Mouse (Mus musculus): ENCODE measurements around the gene Exosc3. TPM values are rescaled to one million over a fixed set of nuclear protein-coding genes. Genes with fewer than 3 reads are reported as not detected.

Exosc3 gene
- polyA plus RNA-seq, 1 experiment from 2014 or later = 67.5 TPM

DNA sequence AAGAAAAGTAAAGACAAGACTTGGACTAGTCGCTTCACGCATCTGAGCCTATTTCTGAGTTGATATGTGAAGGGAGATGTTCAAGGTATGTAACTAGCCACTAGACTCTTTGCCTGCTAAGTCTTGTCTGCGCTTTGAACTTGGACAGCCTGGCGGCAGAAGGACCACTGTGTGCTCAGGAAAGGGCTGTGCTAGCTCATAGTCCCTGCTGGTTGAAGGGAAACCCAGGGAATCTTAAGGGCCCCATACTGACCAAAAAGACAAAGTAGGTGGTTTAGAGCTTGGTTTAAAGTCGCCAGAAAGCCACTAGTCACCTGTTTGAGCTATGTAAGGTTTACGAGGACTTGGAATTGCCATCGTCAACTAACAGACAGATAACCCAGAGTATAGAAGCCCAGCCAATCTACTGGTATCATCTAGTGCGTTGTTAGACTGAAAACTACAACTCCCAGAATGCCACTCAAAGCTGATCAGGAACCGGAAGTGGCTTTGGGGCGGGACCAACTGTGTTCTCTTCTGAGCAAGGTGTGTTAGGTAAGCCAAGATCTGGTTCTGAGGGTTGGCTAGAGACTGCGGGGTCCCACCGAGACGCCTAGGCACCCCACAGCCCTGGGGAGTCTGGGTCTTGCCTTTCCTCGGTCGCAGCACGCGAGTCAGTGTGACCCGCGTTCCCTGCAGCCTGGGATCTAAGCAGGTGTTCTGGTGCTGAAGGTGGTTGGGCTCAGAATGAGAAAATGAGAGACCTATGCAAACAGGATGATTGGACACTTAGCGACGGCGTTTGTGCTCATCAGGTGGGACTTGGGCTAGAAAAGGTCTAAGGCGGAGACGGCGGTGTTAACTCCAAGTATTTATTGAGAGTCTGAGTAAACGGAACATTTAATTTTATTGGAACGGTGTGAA is 45.6 kb downstream of the Exosc3 start, which contains the start of gene Trmt10b:
Trmt10b (plus strand) TSS at position 466 of the 903 bp plus-strand sequence.
- Histone ChIP-seq H3K9me3 (replicated peaks; ENCODE audit: control insufficient read depth, low read length) (no peaks in the 10 kb centered on the region), H3K9ac (ENCODE audit: low read length) (peak within 1 kb of the TSS; percentile 73), H3K4me2 (ENCODE audit: low read depth, low read length) (peak within 1 kb of the TSS; percentile 58), H3K27ac (ENCODE audit: low read length) (no peak within 1 kb of the TSS), H3K36me3 (ENCODE audit: control insufficient read depth, insufficient read depth, low read length) (0 out of 2 replicates have a peak, but pooled peaks cover 5% of the 10 kb centered on the region), H3K27me3 (ENCODE audit: control insufficient read depth, insufficient read depth, low read length) (no peaks in the 10 kb centered on the region), H3K4me1 (ENCODE audit: control insufficient read depth, insufficient read depth, low read length) (no peaks in the 10 kb centered on the region), H3K4me3 (replicated peaks; ENCODE audit: low read length) (peak within 1 kb of the TSS; percentile 76)
- 18% methylated on average over 27 of the region's 27 CpGs for WGBS
- peak; percentile 82; the same call in 1 of the 2 replicates for ATAC-seq (ENCODE audit: insufficient read depth, low FRiP score)

DNA sequence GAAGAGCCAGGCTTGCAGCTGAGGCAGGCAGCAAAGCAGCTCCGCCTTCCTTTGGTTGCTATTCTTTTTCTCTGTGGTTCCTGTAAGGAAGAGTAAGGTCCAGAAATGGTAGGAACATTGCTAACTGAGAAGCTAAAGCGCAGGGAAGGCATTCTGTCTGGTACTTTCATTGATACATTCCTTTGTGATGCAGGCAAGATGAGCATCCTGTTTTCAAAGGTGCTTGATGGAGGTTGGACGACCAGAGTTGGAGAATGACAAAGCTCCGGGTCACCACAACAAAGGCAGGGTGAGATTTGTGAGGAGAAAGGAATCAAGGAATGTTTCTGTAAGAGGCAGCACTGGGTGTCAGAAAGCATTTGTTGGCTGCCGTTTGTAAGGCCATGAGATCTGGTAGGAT is 54.6 kb downstream of the Exosc3 start:
- Histone ChIP-seq H3K4me1 (ENCODE audit: control insufficient read depth, insufficient read depth, low read length) (no peaks in the 10 kb centered on the region), H3K9ac (ENCODE audit: low read length) (no peak overlapping the region), H3K9me3 (replicated peaks; ENCODE audit: control insufficient read depth, low read length) (no peaks in the 10 kb centered on the region), H3K4me3 (replicated peaks; ENCODE audit: low read length) (no peak overlapping the region), H3K27me3 (ENCODE audit: control insufficient read depth, insufficient read depth, low read length) (no peaks in the 10 kb centered on the region), H3K27ac (ENCODE audit: low read length) (no peak overlapping the region), H3K4me2 (ENCODE audit: low read depth, low read length) (no peak overlapping the region), H3K36me3 (ENCODE audit: control insufficient read depth, insufficient read depth, low read length) (no peaks in the 10 kb centered on the region)
- 72% methylated on average over 5 of the region's 5 CpGs for WGBS
- no peak for ATAC-seq (ENCODE audit: insufficient read depth, low FRiP score)

- Histone ChIP-seq H3K9me3 (replicated peaks; ENCODE audit: control insufficient read depth, low read length) (no peaks in the 10 kb centered on the region), H3K4me1 (ENCODE audit: control insufficient read depth, insufficient read depth, low read length) (no peaks in the 10 kb centered on the region), H3K27me3 (ENCODE audit: control insufficient read depth, insufficient read depth, low read length) (no peaks in the 10 kb centered on the region), H3K36me3 (ENCODE audit: control insufficient read depth, insufficient read depth, low read length) (no peaks in the 10 kb centered on the region), H3K4me2 (ENCODE audit: low read depth, low read length) (no peak overlapping the region), H3K27ac (ENCODE audit: low read length) (no peak overlapping the region), H3K9ac (ENCODE audit: low read length) (no peak overlapping the region), H3K4me3 (replicated peaks; ENCODE audit: low read length) (no peak overlapping the region)
- no peak for ATAC-seq (ENCODE audit: insufficient read depth, low FRiP score)
- WGBS = 41% methylated on average over 3 of the region's 3 CpGs
Observed at GRCm38 (mm10) chr4:45286318-45286717, 56.2 kb downstream of the Exosc3 start.

DNA sequence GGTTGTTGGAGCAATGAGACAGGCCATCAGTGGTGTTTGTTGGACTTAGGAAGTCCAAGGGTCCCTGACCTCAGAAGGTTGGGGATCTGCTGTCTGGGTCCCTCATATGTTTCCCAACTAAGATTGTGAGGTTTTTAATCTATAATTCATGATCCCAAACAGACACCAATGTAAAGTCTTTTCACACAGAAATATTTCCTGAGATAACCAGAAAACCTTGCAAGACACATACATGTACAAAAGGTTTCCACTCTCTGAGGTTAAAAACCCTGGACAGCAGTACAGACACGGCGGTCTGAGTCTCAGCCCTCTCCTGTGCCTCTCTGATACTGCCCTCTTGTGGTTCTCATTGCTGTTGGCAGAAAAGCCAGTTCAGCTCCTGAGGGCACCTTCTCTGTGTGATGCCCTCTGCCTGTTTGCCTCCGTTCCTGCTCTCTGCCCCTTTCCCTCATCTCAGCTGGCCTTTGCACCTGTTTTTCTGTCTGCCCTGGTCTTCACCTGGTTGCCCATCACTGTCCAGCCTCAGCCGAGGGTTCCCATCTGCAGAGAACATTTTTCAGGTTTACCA is 62.5 kb downstream of the Exosc3 start:
- Histone ChIP-seq H3K27me3 (ENCODE audit: control insufficient read depth, insufficient read depth, low read length) (no peaks in the 10 kb centered on the region), H3K9me3 (replicated peaks; ENCODE audit: control insufficient read depth, low read length) (no peaks in the 10 kb centered on the region), H3K4me1 (ENCODE audit: control insufficient read depth, insufficient read depth, low read length) (no peaks in the 10 kb centered on the region), H3K4me3 (replicated peaks; ENCODE audit: low read length) (no peak overlapping the region), H3K4me2 (ENCODE audit: low read depth, low read length) (no peak overlapping the region), H3K27ac (ENCODE audit: low read length) (no peak overlapping the region), H3K36me3 (ENCODE audit: control insufficient read depth, insufficient read depth, low read length) (no peaks in the 10 kb centered on the region), H3K9ac (ENCODE audit: low read length) (no peak overlapping the region)
- 16% methylated on average over 4 of the region's 4 CpGs for WGBS
- peak; percentile 60; the same call in 1 of the 2 replicates for ATAC-seq (ENCODE audit: insufficient read depth, low FRiP score)

GRCm38 (mm10) chr4:45279292-45279691 is 63.2 kb downstream of the Exosc3 start:
- ATAC-seq (ENCODE audit: insufficient read depth, low FRiP score) = no peak
- H3K9ac ChIP-seq (ENCODE audit: low read length) = no peak overlapping the region
- no peaks in the 10 kb centered on the region for H3K27me3 ChIP-seq (ENCODE audit: control insufficient read depth, insufficient read depth, low read length)
- no peak overlapping the region for H3K27ac ChIP-seq (ENCODE audit: low read length)
- H3K4me2 ChIP-seq (ENCODE audit: low read depth, low read length) = no peak overlapping the region
- no peaks in the 10 kb centered on the region for H3K9me3 ChIP-seq (replicated peaks; ENCODE audit: control insufficient read depth, low read length)
- H3K4me3 ChIP-seq (replicated peaks; ENCODE audit: low read length) = no peak overlapping the region
- H3K36me3 ChIP-seq (ENCODE audit: control insufficient read depth, insufficient read depth, low read length) = no peaks in the 10 kb centered on the region
- H3K4me1 ChIP-seq (ENCODE audit: control insufficient read depth, insufficient read depth, low read length) = no peaks in the 10 kb centered on the region
- 56% methylated on average over 8 of the region's 8 CpGs for WGBS

DNA sequence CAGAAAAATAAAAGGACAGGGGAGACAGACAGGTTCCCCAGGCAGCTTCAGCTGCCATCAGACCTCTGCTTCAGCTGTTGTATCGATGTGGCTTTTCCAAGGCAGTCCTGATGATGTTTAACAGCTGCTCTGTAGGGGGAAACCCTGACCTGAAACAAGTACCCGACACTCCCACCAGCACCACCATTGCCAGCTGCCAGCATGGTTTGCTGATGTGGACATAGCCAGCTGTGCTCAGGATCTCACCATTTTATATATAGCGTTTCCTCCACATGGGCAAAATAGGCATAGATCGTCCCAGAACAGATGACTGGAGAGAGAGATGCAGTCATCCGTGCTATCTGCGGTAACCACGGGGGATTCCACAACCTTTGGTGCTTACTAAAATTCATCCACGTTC is 66.8 kb downstream of the Exosc3 start:
- no peak overlapping the region for H3K4me3 ChIP-seq (replicated peaks; ENCODE audit: low read length)
- WGBS = 76% methylated on average over 8 of the region's 8 CpGs
- H3K4me1 ChIP-seq (ENCODE audit: control insufficient read depth, insufficient read depth, low read length) = no peaks in the 10 kb centered on the region
- H3K36me3 ChIP-seq (ENCODE audit: control insufficient read depth, insufficient read depth, low read length) = no peaks in the 10 kb centered on the region
- H3K27me3 ChIP-seq (ENCODE audit: control insufficient read depth, insufficient read depth, low read length) = no peaks in the 10 kb centered on the region
- no peak overlapping the region for H3K27ac ChIP-seq (ENCODE audit: low read length)
- H3K4me2 ChIP-seq (ENCODE audit: low read depth, low read length) = no peak overlapping the region
- no peak overlapping the region for H3K9ac ChIP-seq (ENCODE audit: low read length)
- ATAC-seq (ENCODE audit: insufficient read depth, low FRiP score) = no peak
- H3K9me3 ChIP-seq (replicated peaks; ENCODE audit: control insufficient read depth, low read length) = no peaks in the 10 kb centered on the region

- 61% methylated on average over 10 of the region's 10 CpGs for WGBS
- no peak overlapping the region for H3K27ac ChIP-seq (ENCODE audit: low read length)
- H3K4me2 ChIP-seq (ENCODE audit: low read depth, low read length) = no peak overlapping the region
Observed at GRCm38 (mm10) chr4:45271041-45271452, 71.5 kb downstream of the Exosc3 start.

GRCm38 (mm10) chr4:45267883-45268282 is 74.6 kb downstream of the Exosc3 start:
- Histone ChIP-seq H3K27ac (ENCODE audit: low read length) (no peak overlapping the region), H3K4me2 (ENCODE audit: low read depth, low read length) (no peak overlapping the region), H3K36me3 (ENCODE audit: control insufficient read depth, insufficient read depth, low read length) (no peaks in the 10 kb centered on the region), H3K4me3 (replicated peaks; ENCODE audit: low read length) (no peak overlapping the region), H3K27me3 (ENCODE audit: control insufficient read depth, insufficient read depth, low read length) (no peaks in the 10 kb centered on the region), H3K9ac (ENCODE audit: low read length) (no peak overlapping the region), H3K4me1 (ENCODE audit: control insufficient read depth, insufficient read depth, low read length) (no peaks in the 10 kb centered on the region), H3K9me3 (replicated peaks; ENCODE audit: control insufficient read depth, low read length) (no peaks in the 10 kb centered on the region)
- no peak for ATAC-seq (ENCODE audit: insufficient read depth, low FRiP score)
- 49% methylated on average over 3 of the region's 3 CpGs for WGBS

More at GRCm38 (mm10) chr4:45271041-45271452, 71.5 kb downstream of the Exosc3 start:
- H3K27me3 ChIP-seq (ENCODE audit: control insufficient read depth, insufficient read depth, low read length) = no peaks in the 10 kb centered on the region
- no peaks in the 10 kb centered on the region for H3K36me3 ChIP-seq (ENCODE audit: control insufficient read depth, insufficient read depth, low read length)
- H3K9ac ChIP-seq (ENCODE audit: low read length) = no peak overlapping the region
- H3K4me3 ChIP-seq (replicated peaks; ENCODE audit: low read length) = no peak overlapping the region
- no peaks in the 10 kb centered on the region for H3K9me3 ChIP-seq (replicated peaks; ENCODE audit: control insufficient read depth, low read length)
- H3K4me1 ChIP-seq (ENCODE audit: control insufficient read depth, insufficient read depth, low read length) = no peaks in the 10 kb centered on the region
- peak; percentile 80 for ATAC-seq (ENCODE audit: insufficient read depth, low FRiP score)

All from stomach, embryonic 16.5 days (tissue).